Mouse (Mus musculus): ENCODE measurements around the gene Usp21.

- TF ChIP-seq CTCF (IDR thresholded peaks at IDR 0.05; ENCODE audit: low read depth, low read length), result no peak
- no peak for TF ChIP-seq TAL1 (conservative IDR thresholded peaks at IDR 0.05; ENCODE audit: low read depth, low read length)
Measured at GRCm38 (mm10) chr1:171248386-171249226, 39.2 kb downstream of the Usp21 start.
